Mouse (Mus musculus) myocyte (in vitro differentiated cells): ENCODE measurements around the gene Nes. TPM values are rescaled to one million over a fixed set of nuclear protein-coding genes. Genes with fewer than 3 reads are reported as not detected.

Experiments
- H3K27me3 ChIP-seq: one replicate; pipeline ENCODE4 v1.6.1; 2011; ENCODE audit not compliant: control insufficient read depth, insufficient read depth, insufficient read length
- H3K36me3 ChIP-seq: one replicate; pipeline ENCODE4 v1.6.1; 2011; ENCODE audit not compliant: control insufficient read depth, insufficient read depth
- H3K4me2 ChIP-seq: one replicate; pipeline ENCODE4 v1.6.1; 2011; ENCODE audit warnings: low read depth, control low read depth
- H3K4me3 ChIP-seq: one replicate; pipeline ENCODE4 v1.5.1; 2011; ENCODE audit warnings: mild to moderate bottlenecking, control low read depth, moderate library complexity
- H3K79me2 ChIP-seq: one replicate; pipeline ENCODE4 v1.6.1; 2011; ENCODE audit not compliant: control insufficient read depth, insufficient read depth
- H3ac ChIP-seq: one replicate; pipeline ENCODE4 v1.6.1; 2011; ENCODE audit not compliant: control insufficient read depth, insufficient read length
- CEBPB ChIP-seq: IDR thresholded peaks from 2 replicates; pipeline ENCODE4 v1.6.1; 2011; ENCODE audit warnings: mild to moderate bottlenecking, moderate library complexity; ENCODE audit not compliant: poor library complexity, insufficient read depth, severe bottlenecking
- E2F4 ChIP-seq: IDR thresholded peaks from one replicate; pipeline ENCODE4 v1.6.1; 2011; ENCODE audit warnings: mild to moderate bottlenecking, control low read depth, moderate library complexity; ENCODE audit not compliant: insufficient read depth
- MAX ChIP-seq: IDR thresholded peaks from one replicate; pipeline ENCODE4 v1.6.1; 2011; ENCODE audit warnings: low read depth, mild to moderate bottlenecking, control low read depth
- MYOD1 ChIP-seq, 3 experiments: IDR thresholded peaks; one replicate each; pipeline ENCODE4 v1.6.1; 2011; ENCODE audit warnings: control low read depth in 2 of 3, low read depth in 2 of 3, mild to moderate bottlenecking in 2 of 3, moderate library complexity in 1 of 3; ENCODE audit not compliant: insufficient read length in 2 of 3, control insufficient read depth in 1 of 3
- MYOG ChIP-seq, 3 experiments: IDR thresholded peaks; one replicate each; pipeline ENCODE4 v1.6.1; 2011; ENCODE audit warnings: control low read depth in 2 of 3, low read depth in 2 of 3, mild to moderate bottlenecking in 2 of 3; ENCODE audit not compliant: insufficient read length in 2 of 3, control insufficient read depth in 1 of 3, insufficient read depth in 1 of 3
- POLR2A ChIP-seq: IDR thresholded peaks from one replicate; pipeline ENCODE4 v1.6.1; 2011; ENCODE audit warnings: low read depth, mild to moderate bottlenecking, control low read depth, moderate library complexity; ENCODE audit not compliant: insufficient read length
- POLR2AphosphoS2 ChIP-seq: IDR thresholded peaks from one replicate; pipeline ENCODE4 v1.6.1; 2011; ENCODE audit warnings: low read depth, control low read depth; ENCODE audit not compliant: insufficient read length
- REST ChIP-seq: IDR thresholded peaks from one replicate; pipeline ENCODE4 v1.6.1; 2011; ENCODE audit warnings: mild to moderate bottlenecking, control low read depth, moderate library complexity; ENCODE audit not compliant: insufficient read depth, insufficient read length
- SRF ChIP-seq: IDR thresholded peaks from one replicate; pipeline ENCODE4 v1.6.1; 2011; ENCODE audit warnings: low read depth; ENCODE audit not compliant: control insufficient read depth, insufficient read length
- TCF12 ChIP-seq: IDR thresholded peaks from one replicate; pipeline ENCODE4 v1.6.1; 2011; ENCODE audit warnings: mild to moderate bottlenecking, control low read depth; ENCODE audit not compliant: poor library complexity, insufficient read depth, severe bottlenecking
- TCF3 ChIP-seq: IDR thresholded peaks from one replicate; pipeline ENCODE4 v1.6.1; 2011; ENCODE audit warnings: low read depth, control low read depth; ENCODE audit not compliant: insufficient read length
- USF1 ChIP-seq: IDR thresholded peaks from one replicate; pipeline ENCODE4 v1.6.1; 2011; ENCODE audit warnings: low read depth, mild to moderate bottlenecking, control low read depth, moderate library complexity
- polyA plus RNA-seq: library from polyadenylated mRNA; unstranded; fragments of >200 nt; fragmentation: generic; extraction: Trizol; gene quantifications from one replicate; pipeline ENCODE4 v1.2.1, GENCODE M21; 2012; ENCODE audit warnings: missing spikeins

Gene Nes
- polyA plus RNA-seq, 1 experiment = 268 TPM

DNA sequence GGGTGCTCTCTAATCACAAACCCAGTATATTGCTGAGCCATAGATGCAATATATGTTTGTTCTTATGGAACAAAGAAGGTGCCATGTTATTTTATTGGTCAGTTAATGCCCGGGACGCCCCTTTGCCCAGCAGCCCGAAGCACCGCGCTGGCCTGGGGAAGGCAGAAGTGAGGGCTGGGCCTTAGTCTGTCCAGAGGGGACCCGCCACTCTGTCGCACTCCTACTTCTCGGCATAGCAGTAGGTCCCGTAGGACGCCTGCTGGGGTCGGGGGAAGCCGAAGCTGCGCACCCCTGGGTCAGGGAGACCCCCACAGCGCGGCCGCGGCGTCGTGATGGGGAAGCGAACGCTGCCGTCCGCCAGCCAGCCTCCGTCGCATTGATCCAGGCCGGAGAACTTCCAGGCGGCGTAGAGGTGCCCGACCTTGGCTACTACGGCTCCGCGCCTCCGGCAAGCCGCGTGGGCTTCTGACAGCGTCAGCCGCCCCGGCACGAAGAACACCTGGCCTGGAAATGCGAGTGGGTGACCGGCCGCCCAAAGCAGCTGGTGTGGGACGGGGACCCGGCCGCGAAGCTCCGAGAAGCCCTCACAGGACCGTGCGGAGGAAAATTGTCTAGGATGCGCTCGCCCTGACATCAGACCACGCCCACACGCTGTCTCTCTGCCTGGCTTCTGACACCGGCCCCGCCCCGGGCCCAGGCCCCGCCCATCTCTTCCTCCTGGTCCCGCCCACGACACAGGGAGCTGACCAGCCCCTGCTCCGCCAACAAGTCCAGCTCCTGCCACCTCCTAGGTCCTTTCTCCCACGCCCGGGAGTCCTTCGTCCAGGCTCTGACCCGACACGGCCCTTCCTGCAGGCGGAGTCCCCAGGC lies 51.7 kb downstream of the Nes start:
- peaks cover 45% of the 10 kb centered on the region for H3K27me3 ChIP-seq
- no peak overlapping the region for H3K4me3 ChIP-seq
- H3K4me2 ChIP-seq = peak overlapping the region; percentile 62
- TF ChIP-seq USF1 (no peak), POLR2A (no peak), MAX (no peak), TCF12 (no peak), REST (peak; percentile 64), SRF (no peak), E2F4 (no peak), CEBPB (no peak), MYOG (IDR thresholded peaks at IDR 0.05; ENCODE audit: control insufficient read depth in 1 of 3, insufficient read depth in 1 of 3, insufficient read length in 2 of 3, low read depth in 2 of 3) (no peak), TCF3 (no peak), POLR2AphosphoS2 (no peak), MYOD1 (IDR thresholded peaks at IDR 0.05; ENCODE audit: control insufficient read depth in 1 of 3, insufficient read length in 2 of 3, low read depth in 2 of 3) (peak in 1 of 3 experiments; percentile 4)
- H3ac ChIP-seq = no peak overlapping the region
- no peaks in the 10 kb centered on the region for H3K79me2 ChIP-seq
- H3K36me3 ChIP-seq = no peaks in the 10 kb centered on the region

DNA sequence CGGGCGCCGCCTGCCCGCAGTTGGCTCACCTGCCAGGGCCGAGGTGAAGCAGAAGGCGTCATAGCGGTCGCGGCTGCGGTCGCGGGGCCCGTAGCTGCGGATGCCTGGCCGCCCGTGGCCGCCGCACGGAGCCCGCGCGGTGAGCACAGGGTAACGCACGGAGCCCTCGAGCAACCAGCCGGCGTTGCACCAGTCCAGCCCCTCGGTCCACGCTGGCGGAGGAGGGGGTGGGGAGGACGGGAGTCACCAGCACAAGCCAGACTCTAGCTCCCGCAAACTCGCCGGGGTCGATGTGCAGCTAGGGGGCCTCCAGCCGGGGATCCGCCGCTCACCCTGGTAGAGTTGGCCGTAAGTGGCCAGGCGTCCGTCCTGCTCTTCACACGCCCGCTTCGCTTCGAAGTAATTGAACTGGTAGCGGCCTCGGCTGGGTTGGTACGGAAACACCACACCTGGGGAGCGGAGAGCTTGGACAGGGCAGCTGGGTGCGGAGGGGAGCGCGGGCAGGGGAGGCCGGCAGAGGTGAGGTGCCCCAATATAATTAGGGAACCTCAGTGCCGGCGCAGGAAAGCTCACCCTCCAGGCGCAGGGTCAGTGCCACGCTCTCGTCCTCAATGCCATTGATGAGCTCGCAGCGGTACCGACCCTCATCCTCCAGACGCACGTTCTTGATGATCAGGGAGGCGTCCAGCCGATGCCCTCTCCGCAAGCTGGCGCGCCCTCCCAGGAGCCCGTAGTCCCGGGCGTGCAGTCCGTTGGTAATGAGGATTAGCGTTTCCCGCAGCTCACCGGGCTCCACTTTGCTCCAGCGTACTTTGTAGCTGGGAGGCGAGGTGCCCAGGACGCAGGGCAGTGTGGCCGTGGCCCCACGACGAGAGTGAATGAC lies 52.6 kb downstream of the Nes start:
- Histone ChIP-seq H3K79me2 (no peaks in the 10 kb centered on the region), H3K4me2 (peak overlapping the region; percentile 62), H3ac (no peak overlapping the region), H3K27me3 (peaks cover 45% of the 10 kb centered on the region), H3K4me3 (no peak overlapping the region), H3K36me3 (no peaks in the 10 kb centered on the region)
- TF ChIP-seq MYOD1 (IDR thresholded peaks at IDR 0.05; ENCODE audit: control insufficient read depth in 1 of 3, insufficient read length in 2 of 3, low read depth in 2 of 3) (no peak), MYOG (IDR thresholded peaks at IDR 0.05; ENCODE audit: control insufficient read depth in 1 of 3, insufficient read depth in 1 of 3, insufficient read length in 2 of 3, low read depth in 2 of 3) (no peak), TCF3 (no peak), USF1 (no peak), CEBPB (no peak), POLR2A (no peak)

DNA sequence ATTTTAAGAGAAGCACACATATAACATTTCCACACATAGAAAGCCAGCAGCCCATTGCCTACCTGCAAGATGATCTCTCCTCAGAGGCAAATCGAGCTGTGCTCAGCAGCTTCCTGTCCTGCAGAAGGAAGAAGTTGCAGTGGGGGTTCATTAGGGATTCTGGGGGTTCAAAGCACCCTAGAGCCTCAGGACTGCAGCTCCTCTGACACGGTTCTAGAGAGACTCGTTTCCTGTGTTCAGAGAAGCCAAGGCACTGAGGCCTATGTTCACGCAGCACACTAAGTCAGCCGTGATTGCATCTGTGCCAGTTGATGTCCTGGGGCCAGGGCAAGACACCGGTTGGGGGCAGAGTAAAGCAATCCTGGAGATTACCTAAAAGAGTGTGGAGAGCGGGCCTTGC lies 55.9 kb downstream of the Nes start:
- no peak overlapping the region for H3ac ChIP-seq
- H3K4me3 ChIP-seq = no peak overlapping the region
- H3K36me3 ChIP-seq = no peaks in the 10 kb centered on the region
- TF ChIP-seq MYOG (IDR thresholded peaks at IDR 0.05; ENCODE audit: control insufficient read depth in 1 of 3, insufficient read depth in 1 of 3, insufficient read length in 2 of 3, low read depth in 2 of 3) (no peak), CEBPB (no peak), E2F4 (no peak), MYOD1 (IDR thresholded peaks at IDR 0.05; ENCODE audit: control insufficient read depth in 1 of 3, insufficient read length in 2 of 3, low read depth in 2 of 3) (no peak), REST (no peak), MAX (no peak), TCF12 (no peak), SRF (no peak), POLR2A (no peak), POLR2AphosphoS2 (no peak), TCF3 (no peak), USF1 (no peak)
- H3K27me3 ChIP-seq = peaks cover 45% of the 10 kb centered on the region
- no peak overlapping the region for H3K4me2 ChIP-seq
- H3K79me2 ChIP-seq = no peaks in the 10 kb centered on the region

DNA sequence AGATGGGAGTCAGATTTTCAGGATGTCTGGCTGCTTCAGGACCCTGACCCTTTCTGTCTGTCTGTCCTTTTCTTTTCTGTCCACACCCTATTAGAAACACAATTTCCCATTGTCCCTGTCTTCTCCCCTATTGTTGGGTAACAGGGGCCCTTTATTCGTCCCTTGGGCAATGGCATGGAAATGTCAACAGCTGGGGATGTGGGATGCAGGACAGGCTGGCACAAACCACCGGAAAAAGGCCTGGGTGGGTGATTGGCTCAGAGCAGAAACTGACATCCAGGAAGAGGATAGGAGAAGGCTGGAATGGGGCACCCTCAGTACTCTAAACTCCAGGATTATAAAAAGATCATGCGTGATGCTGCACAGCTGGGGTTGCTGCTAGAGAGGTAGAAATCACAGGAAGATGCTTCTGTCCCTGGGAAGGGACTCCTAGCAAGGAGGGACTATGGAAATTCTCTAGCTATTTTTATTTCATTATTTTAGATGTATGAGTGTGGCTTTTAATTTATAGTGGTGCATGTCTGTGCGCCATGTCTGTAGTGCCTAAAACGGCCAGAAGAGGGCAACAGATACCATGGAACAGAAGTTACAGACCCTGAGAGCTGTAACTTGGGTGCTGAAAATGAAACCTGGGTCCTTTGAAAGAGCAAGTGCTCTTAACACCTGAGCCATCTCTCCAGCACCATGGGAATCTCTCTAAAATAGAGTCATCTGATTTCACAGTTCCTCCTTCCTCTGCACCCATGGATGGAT lies 56.7 kb downstream of the Nes start, which contains the start of gene Hapln2:
Gene Hapln2, minus strand, starts transcription at position 150 of the 753 bp plus-strand sequence.
- no peak within 1 kb of the TSS for H3ac ChIP-seq
- peaks cover 37% of the 10 kb centered on the region for H3K27me3 ChIP-seq
- H3K4me3 ChIP-seq = no peak within 1 kb of the TSS
- TF ChIP-seq POLR2AphosphoS2 (no peak), TCF12 (no peak), USF1 (no peak), POLR2A (no peak), REST (no peak), TCF3 (no peak), MAX (no peak), E2F4 (no peak), CEBPB (no peak), MYOD1 (IDR thresholded peaks at IDR 0.05; ENCODE audit: control insufficient read depth in 1 of 3, insufficient read length in 2 of 3, low read depth in 2 of 3) (no peak), SRF (no peak), MYOG (IDR thresholded peaks at IDR 0.05; ENCODE audit: control insufficient read depth in 1 of 3, insufficient read depth in 1 of 3, insufficient read length in 2 of 3, low read depth in 2 of 3) (no peak)
- H3K79me2 ChIP-seq = no peaks in the 10 kb centered on the region
- H3K36me3 ChIP-seq = no peaks in the 10 kb centered on the region
- H3K4me2 ChIP-seq = no peak within 1 kb of the TSS

Other genes with a start within 250 kb of the Nes start
- gene Lrrc71, start 222.5 kb upstream of the Nes start, polyA plus RNA-seq = 0.01 TPM
- not detected for gene Ntrk1, start 175.9 kb upstream of the Nes start, polyA plus RNA-seq
- gene Insrr, start 174.1 kb upstream of the Nes start, polyA plus RNA-seq = not detected
- 0.65 TPM for gene Pear1, start 146.8 kb upstream of the Nes start, polyA plus RNA-seq
- not detected for gene Sh2d2a, start 124.3 kb upstream of the Nes start, polyA plus RNA-seq
- gene Prcc, start 85.5 kb upstream of the Nes start, polyA plus RNA-seq = 46.3 TPM
- 200 TPM for gene Hdgf, start 64.8 kb upstream of the Nes start, polyA plus RNA-seq
- gene Mrpl24, start 51.6 kb upstream of the Nes start, polyA plus RNA-seq = 114 TPM
- gene Isg20l2, start 40.8 kb upstream of the Nes start, polyA plus RNA-seq = 19.4 TPM
- 7.0 TPM for gene Rrnad1, start 40.4 kb upstream of the Nes start, polyA plus RNA-seq
- gene Crabp2, start 22.4 kb upstream of the Nes start, polyA plus RNA-seq = 67.6 TPM
- gene Bcan, start 29.2 kb downstream of the Nes start, polyA plus RNA-seq = 0.06 TPM
- not detected for gene Hapln2, start 56.5 kb downstream of the Nes start, polyA plus RNA-seq
- 11.7 TPM for gene Gpatch4, start 72.0 kb downstream of the Nes start, polyA plus RNA-seq
- gene Naxe, start 87.4 kb downstream of the Nes start, polyA plus RNA-seq = 141 TPM
- gene Ttc24, start 107.2 kb downstream of the Nes start, polyA plus RNA-seq = not detected
- gene Iqgap3, start 110.9 kb downstream of the Nes start, polyA plus RNA-seq = 13.6 TPM
- 121 TPM for gene Mef2d, start 171.3 kb downstream of the Nes start, polyA plus RNA-seq